In genomic region chr5:137377176-137377575, GRCm38 (mm10) we compare ENCODE assay signal across 9 mouse cellular contexts. TPM values are rescaled to one million over a fixed set of nuclear protein-coding genes. Genes with fewer than 3 reads are reported as not detected.
A peak's percentile ranks its signal among the peaks of the same experiment; 100 is the strongest.
DNase-seq lines count a peak whose midpoint lies in the region; ATAC-seq and TF ChIP-seq lines count a peak whose summit lies in the region.
"Had no signal": no experiment of that assay in that cellular context is flagged by ENCODE, and none has a peak within 500 bp of the region (broad histone marks: within the 10 kb centered on the region; RNA-seq: fewer than 3 reads in every experiment).

No protein-coding gene starts in this region.

- no peaks in the 10 kb centered on the region for H3K27me3 ChIP-seq in lung, embryonic 14.5 days (ENCODE audit: insufficient read depth, low read length)
- H3K27me3 ChIP-seq in embryonic facial prominence, embryonic 15.5 days: no peaks in the 10 kb centered on the region
- no peaks in the 10 kb centered on the region for H3K27me3 ChIP-seq in neural tube, embryonic 13.5 days

- ATAC-seq in lung, embryonic 14.5 days (ENCODE audit: insufficient read depth): peak; percentile 18; the same call in 1 of the 2 replicates
- ATAC-seq in embryonic facial prominence, embryonic 15.5 days (ENCODE audit: insufficient number of reproducible peaks, low FRiP score, low TSS enrichment, low read depth): 0 out of 2 replicates have a peak, but pooled peaks have one; percentile 16
- ATAC-seq in neural tube, embryonic 13.5 days (ENCODE audit: low read depth): no peak

- H3K36me3 ChIP-seq in lung, embryonic 14.5 days (ENCODE audit: insufficient read depth): peaks cover 35% of the 10 kb centered on the region
- H3K36me3 ChIP-seq in embryonic facial prominence, embryonic 15.5 days: peaks cover 36% of the 10 kb centered on the region
- peaks cover 17% of the 10 kb centered on the region for H3K36me3 ChIP-seq in neural tube, embryonic 13.5 days

- TF ChIP-seq CTCF in lung, embryonic 14.5 days (IDR thresholded peaks at IDR 0.05; ENCODE audit: low read depth): no peak
- TF ChIP-seq CTCF in lung, adult 2 months (IDR thresholded peaks at IDR 0.05; ENCODE audit: insufficient read depth, low read length): no peak

- DNase-seq in lung, embryonic 14.5 days: peak; percentile 61
- DNase-seq in lung, adult 2 months: no peak
- DNase-seq in kidney, adult 9 months: peak; percentile 35
- DNase-seq in cerebellum, postnatal 36 days: no peak
- no peak for DNase-seq in cerebellum, adult 11-12 months
- no peak for DNase-seq in spleen, adult 18-20 months
- DNase-seq: cerebellum, adult 18-20 months had no signal

- no peak for TF ChIP-seq POLR2A in lung, adult 2 months (IDR thresholded peaks at IDR 0.05; ENCODE audit: borderline replicate concordance, extremely low read depth, low read depth, low read length)

- WGBS in lung, embryonic 14.5 days: 20% methylated on average over 11 of the region's 11 CpGs
- 10% methylated on average over 11 of the region's 11 CpGs for WGBS in lung, adult 2 months
- WGBS in embryonic facial prominence, embryonic 15.5 days: 15% methylated on average over 10 of the region's 11 CpGs
- WGBS in neural tube, embryonic 13.5 days: 39% methylated on average over 11 of the region's 11 CpGs

- H3K4me1 ChIP-seq in lung, embryonic 14.5 days (ENCODE audit: insufficient read depth): peaks cover 3% of the 10 kb centered on the region; the same call in 1 of the 2 replicates
- H3K4me1 ChIP-seq in lung, adult 2 months (ENCODE audit: control insufficient read depth, insufficient read depth, low read length): peaks cover 11% of the 10 kb centered on the region
- peaks cover 28% of the 10 kb centered on the region for H3K4me1 ChIP-seq in embryonic facial prominence, embryonic 15.5 days
- H3K4me1 ChIP-seq in neural tube, embryonic 13.5 days (replicated peaks): peaks cover 16% of the 10 kb centered on the region

- 0 out of 2 replicates have a peak overlapping the region, but pooled peaks have one; percentile 42 for H3K27ac ChIP-seq in lung, embryonic 14.5 days (ENCODE audit: low read depth)
- H3K27ac ChIP-seq in embryonic facial prominence, embryonic 15.5 days (replicated peaks): no peak overlapping the region
- H3K27ac ChIP-seq in neural tube, embryonic 13.5 days (replicated peaks): no peak overlapping the region

- peak overlapping the region; percentile 46; the same call in 1 of the 2 replicates for H3K4me2 ChIP-seq in lung, embryonic 14.5 days
- H3K4me2 ChIP-seq in embryonic facial prominence, embryonic 15.5 days (replicated peaks): peak overlapping the region; percentile 44
- H3K4me2 ChIP-seq in neural tube, embryonic 13.5 days: 0 out of 2 replicates have a peak overlapping the region, but pooled peaks have one; percentile 20

- H3K9me3 ChIP-seq in lung, embryonic 14.5 days (ENCODE audit: low read depth, low read length): no peaks in the 10 kb centered on the region
- no peaks in the 10 kb centered on the region for H3K9me3 ChIP-seq in embryonic facial prominence, embryonic 15.5 days (replicated peaks)
- H3K9me3 ChIP-seq in neural tube, embryonic 13.5 days: no peaks in the 10 kb centered on the region

- H3K9ac ChIP-seq in lung, embryonic 14.5 days: peak overlapping the region; percentile 34; the same call in 1 of the 2 replicates
- no peak overlapping the region for H3K9ac ChIP-seq in embryonic facial prominence, embryonic 15.5 days
- H3K9ac ChIP-seq in neural tube, embryonic 13.5 days: no peak overlapping the region

- peak overlapping the region; percentile 12; the same call in 1 of the 2 replicates for H3K4me3 ChIP-seq in lung, embryonic 14.5 days (ENCODE audit: low read depth, low read length)
- no peak overlapping the region for H3K4me3 ChIP-seq in lung, adult 2 months (replicated peaks; ENCODE audit: extremely low read depth, low read depth, low read length)
- H3K4me3 ChIP-seq in embryonic facial prominence, embryonic 15.5 days (replicated peaks): peak overlapping the region; percentile 5; the same call in 1 of the 2 replicates
- H3K4me3 ChIP-seq in neural tube, embryonic 13.5 days: no peak overlapping the region

RNA-seq across cellular contexts. Expression of gene Ephb4, which starts 27.3 kb away (rescaled TPM):
- 68.6 and 78.0 TPM in 2 replicates for polyA plus RNA-seq in lung, embryonic 14.5 days (2014; fragmentation: Nextera tagmentation; extraction: Ambion mirVana)
- 105 and 123 TPM in 2 replicates for polyA plus RNA-seq in lung, adult 2 months (2012; rRNA removed)
- polyA plus RNA-seq in embryonic facial prominence, embryonic 15.5 days (2015; fragmentation: Nextera tagmentation; extraction: Ambion mirVana): 60.2 and 66.1 TPM in 2 replicates
- polyA plus RNA-seq in neural tube, embryonic 13.5 days (2015; fragmentation: Nextera tagmentation; extraction: Ambion mirVana): 10.8 and 13.4 TPM in 2 replicates

RNA-seq across cellular contexts. Expression of gene Slc12a9, which starts 43.8 kb away (rescaled TPM):
- 9.7 and 10.2 TPM in 2 replicates for polyA plus RNA-seq in lung, embryonic 14.5 days (2014; fragmentation: Nextera tagmentation; extraction: Ambion mirVana)
- polyA plus RNA-seq in lung, adult 2 months (2012; rRNA removed): 22.5 and 24.1 TPM in 2 replicates
- 14.8 and 16.3 TPM in 2 replicates for polyA plus RNA-seq in embryonic facial prominence, embryonic 15.5 days (2015; fragmentation: Nextera tagmentation; extraction: Ambion mirVana)
- polyA plus RNA-seq in neural tube, embryonic 13.5 days (2015; fragmentation: Nextera tagmentation; extraction: Ambion mirVana): 26.9 and 27.4 TPM in 2 replicates

Comparison
In these comparisons a context has a peak if more than half of its experiments do, and no peak if none do; other contexts are left out.
1. DNase-seq: peak in lung, embryonic 14.5 days (single experiment) and kidney, adult 9 months (single experiment); none in lung, adult 2 months (single experiment), cerebellum, postnatal 36 days (0 of 2), cerebellum, adult 11-12 months (single experiment) and spleen, adult 18-20 months (0 of 2).
2. H3K4me3 ChIP-seq: peak in lung, embryonic 14.5 days (single experiment) and embryonic facial prominence, embryonic 15.5 days (single experiment); none in lung, adult 2 months (single experiment) and neural tube, embryonic 13.5 days (single experiment).
3. Peak in every context shown above with its lines, with median percentiles within 50 percentile points of each other: H3K4me2 ChIP-seq.